Mouse (Mus musculus) heart, adult 11 months (tissue): Measurements from ENCODE around the gene Cdipt.

Experiments
- DNase-seq: peaks from one replicate; pipeline ENCODE4 v3.0.0; 2022

The Cdipt gene

DNA sequence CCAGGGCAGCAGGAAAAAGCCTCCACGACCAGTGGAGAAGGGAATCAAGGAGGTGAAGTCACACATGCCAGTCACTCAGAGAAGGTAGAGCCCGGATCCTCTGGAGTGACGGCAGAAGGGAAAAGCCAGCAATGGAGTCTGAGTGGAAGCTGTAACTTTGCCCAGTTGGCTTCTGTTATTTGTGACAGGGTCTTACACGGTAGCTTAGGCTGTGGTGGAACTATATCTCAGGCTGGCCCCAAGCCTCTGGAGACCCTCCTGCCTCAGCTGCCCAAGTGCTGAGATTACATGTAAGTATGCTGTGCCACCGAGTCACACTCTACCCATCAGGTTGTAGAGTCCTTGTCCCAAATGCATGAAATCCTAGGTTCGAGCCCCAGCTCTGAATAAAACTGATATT, 37.7 kb downstream of the Cdipt start:
- DNase-seq = peak; percentile 94

DNA sequence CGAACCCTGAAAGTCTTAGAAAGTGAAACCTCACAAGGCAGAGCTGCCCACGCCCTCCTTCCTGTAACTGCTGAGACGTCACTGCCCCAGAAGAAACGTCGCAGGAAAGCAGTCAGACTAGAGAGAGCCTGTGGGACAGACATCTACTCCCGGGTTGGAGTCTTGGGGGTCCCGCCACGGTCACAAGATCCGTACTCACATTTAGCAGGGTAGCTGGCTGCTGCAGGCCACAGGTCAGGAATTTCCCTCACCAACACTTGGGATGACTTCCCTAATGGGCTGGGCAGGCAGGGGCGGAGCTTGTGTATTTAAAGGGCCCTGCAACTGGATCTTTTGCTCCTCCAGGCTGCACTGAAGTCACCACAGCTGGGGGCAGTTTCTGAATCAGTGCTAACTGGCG, 38.6 kb downstream of the Cdipt start, which contains the start of gene Mvp:
TSS of gene Mvp (minus strand) at position 302 of the 400 bp plus-strand sequence.
- DNase-seq = peak; percentile 99

DNA sequence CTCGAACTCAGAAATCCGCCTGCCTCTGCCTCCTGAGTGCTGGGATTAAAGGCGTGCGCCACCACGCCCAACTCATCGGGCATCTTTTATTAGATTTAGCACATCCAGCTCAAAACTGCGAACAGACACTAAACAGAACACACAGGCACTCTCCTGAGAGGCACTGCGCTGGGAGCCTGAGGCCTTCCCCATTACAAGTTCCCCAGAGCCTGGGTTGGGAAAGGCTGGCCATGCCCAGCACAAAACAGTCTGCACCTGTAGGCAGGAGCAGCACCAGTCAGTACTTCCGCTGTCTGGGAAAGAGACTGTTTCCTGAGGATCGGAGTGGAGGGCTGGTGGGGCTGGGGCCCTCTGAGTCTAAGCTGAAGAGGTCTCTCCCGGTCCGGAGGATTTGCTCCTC, 39.3 kb downstream of the Cdipt start:
- DNase-seq = peak; percentile 91

DNA sequence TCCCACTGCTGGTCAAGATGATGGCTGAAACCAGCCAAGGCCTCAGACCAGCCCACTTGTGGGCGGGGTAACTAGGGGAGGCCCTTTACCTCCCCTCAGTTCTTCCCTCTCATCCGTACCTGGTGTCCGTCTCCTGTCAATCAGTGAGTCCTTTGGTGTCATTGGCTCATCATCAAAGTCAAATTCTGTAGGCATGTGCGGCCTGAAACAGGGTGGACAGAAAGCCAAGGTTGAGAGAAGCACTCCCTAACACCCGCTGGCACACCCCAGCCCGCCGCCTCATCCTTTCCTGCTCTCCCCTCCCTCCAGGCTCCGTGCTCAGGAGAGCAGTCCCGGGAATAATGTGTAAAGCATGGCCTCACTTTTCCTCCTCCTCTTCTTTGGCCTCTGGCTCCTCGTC, 40.4 kb downstream of the Cdipt start:
- DNase-seq = peak; percentile 97

DNA sequence TGATC, 40.6 kb downstream of the Cdipt start, which contains the start of gene Pagr1b:
TSS of gene Pagr1b (minus strand) at position 4 of the 5 bp plus-strand sequence.
- DNase-seq = no peak

DNA sequence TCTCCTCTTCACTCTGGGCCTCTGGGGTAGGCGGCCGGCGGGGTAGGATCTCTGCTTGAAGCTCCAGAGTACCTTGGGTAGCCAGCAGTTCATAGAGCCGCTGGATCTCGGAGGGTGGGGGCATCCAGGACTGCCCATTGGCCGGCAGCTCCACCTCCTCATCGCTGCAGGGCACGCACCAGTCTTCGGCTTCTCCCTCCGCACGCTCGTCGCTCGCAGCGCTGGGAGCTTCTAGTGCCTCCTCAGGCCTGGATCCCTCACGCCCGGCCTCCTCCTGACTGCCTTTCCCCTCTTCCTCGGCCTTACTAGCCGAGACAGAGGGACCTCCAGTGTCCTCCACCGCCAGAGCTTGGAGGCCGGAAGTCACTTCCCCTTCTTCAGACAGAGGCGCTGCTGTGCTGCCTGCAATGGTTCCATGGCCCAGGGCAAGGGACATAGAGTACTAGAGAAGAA, 40.8 kb downstream of the Cdipt start:
- peak; percentile 99 for DNase-seq

DNA sequence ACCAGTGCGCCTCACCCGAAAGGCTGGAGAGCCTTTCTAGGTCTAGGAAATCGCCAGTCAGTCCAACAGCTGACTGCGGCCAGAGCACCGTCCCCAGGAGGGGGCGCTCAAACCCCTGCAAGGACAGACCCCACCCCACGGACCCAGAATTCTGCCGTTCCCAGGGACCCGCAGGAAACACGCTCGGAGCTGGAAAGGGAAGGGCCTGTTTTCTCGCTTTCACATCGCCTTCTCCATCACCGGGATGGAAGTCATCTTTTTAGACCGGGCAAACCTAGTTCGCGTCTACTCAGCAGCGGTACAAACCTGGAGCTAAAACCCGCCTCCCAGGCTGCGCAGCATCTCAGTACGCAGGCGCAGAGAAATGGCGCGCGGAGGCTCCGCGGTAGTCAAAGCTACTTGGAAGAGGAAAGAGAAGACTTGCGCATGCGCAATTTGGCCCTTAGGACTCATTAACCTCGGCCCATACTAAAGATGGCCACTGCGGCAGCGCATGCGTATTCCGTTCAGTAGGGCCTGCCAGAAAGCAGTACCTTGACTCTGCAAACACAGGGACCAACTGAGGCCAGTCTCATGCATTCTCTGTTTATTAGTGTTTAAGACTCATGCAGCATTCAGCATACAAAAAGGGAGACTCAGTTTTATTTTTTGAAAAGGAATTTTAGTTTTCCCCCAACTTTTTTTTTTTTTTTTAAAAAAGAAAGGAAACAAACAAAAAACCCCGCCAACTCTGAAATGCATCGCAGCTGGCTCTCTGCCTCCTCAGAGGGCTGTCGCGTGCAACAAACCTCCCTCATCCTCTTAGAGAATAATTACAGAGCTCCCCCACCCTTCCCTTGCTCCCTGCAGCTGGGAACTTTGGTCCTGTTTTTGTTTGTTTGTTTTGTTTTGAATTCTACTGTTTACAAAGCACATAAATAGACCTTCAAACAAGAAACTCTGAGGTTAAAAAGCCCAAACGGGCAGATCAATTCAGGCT, 41.5 kb downstream of the Cdipt start, which contains the start of gene Pagr1a:
TSS of gene Pagr1a (minus strand) at position 382 of the 979 bp plus-strand sequence.
- peak; percentile 100 for DNase-seq

DNA sequence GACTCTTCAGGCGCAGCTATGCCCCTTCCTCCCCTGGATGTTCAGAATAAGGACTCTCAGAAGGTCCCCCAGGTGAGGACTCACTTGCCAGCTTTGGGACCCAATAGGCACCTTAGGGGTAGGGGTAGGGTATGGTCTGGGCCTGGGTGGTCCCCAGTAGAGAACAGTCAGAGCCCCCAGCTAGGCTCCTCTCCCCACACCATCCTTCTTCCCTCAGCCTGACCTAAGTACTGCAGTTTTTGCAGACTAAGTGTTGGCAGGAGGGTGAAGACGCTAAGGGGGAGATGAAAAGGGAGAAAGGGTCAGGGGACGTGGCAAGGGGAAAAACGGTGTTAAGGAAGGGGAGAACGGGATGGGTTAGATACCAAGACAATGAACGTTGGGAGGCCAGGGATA, 42.2 kb downstream of the Cdipt start:
- DNase-seq = peak; percentile 94

DNA sequence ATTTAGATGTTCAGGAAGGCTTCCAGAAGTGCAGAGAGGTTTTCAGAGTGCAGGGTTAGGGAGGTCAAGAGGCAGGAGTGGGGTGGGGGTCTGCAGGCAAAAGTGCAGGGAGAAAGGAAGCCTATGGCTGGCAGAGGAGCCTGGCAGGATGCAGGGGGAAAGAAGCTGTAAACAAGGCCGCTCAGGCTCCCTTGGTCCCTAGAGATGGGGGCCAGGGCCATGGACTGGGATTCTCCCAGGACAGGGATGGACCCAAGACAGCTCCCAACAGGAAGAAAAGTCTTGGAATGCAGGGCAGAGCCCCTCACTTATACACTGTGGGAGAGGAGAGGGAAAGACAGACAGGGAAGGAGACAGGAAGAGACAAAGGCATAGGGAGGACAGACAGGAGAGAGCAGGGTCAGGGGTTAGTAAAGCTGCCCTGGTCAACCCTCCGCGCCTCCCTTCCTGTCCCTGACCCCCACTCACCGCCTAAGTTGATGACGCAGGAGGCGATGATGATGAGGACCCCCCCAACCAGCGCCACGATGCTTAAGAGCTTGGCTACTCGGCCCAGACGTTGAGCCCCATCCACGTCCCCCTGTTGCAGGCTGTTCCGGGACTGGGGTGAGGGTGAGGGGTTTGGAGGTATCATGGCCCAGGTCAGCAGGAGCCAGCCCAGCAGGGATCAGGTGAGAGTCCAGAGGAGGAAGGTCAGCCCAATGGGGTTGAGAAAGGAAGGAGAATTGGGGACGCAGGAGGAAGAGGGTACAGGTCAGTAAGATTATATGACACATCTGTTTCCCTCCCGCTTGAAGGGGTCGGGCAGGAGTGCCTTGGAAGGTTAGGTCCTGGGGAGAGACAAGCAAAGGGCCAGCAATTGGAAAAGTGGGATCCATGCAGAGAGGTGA, 42.9 kb downstream of the Cdipt start:
- DNase-seq = peak; percentile 93

DNA sequence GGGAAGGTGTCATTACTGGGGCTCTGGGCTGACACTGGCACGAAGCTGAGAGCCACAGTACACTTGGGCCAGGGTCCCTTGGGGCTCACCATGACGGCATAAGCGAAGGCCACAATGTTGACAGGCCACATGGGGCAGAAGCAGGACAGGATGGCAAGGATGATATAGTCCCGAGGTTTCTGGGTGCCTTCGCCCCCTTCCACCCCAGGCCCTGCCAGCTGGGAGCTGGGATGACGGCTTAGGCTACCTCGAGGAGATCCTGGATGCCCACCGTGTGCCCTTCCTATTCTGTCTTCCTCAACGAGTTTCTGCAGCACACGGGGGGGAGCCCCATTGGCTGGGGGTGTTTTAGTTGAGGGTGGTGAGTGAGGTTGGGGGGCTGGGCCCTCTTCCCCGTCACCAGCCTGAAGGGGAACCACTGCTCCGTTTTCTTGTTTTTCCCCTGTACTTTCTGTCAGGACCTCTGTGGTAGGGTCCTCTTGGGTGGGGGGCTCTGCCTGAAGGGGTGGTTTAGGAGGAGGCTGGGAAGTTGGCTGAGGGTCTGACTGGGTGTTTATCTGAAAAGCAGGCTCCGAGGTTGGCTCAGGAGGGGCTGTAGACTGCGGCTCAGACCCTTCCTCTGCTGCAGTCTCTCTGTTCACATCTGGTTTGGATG, 43.7 kb downstream of the Cdipt start:
- peak; percentile 90 for DNase-seq

DNA sequence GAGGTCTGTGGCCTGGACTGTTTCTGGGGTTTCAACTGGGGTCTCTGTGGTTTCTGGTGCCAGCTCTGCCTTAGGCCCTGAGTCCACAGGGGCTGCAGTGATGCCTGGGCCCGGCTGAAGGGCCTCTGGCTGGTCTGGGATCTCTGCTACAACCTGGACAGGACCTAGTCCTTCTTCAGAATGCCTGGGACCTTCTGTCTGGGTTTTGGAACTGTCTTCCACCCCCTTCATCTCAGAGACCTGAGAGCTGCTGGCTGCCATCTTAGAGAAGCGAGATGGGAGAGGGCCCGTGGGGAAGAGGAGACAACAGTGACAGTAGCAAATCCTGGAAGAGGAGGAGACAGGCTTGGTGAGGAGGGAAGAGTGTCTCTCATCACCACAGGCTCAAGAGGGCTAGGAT, 44.3 kb downstream of the Cdipt start:
- DNase-seq = peak; percentile 92

DNA sequence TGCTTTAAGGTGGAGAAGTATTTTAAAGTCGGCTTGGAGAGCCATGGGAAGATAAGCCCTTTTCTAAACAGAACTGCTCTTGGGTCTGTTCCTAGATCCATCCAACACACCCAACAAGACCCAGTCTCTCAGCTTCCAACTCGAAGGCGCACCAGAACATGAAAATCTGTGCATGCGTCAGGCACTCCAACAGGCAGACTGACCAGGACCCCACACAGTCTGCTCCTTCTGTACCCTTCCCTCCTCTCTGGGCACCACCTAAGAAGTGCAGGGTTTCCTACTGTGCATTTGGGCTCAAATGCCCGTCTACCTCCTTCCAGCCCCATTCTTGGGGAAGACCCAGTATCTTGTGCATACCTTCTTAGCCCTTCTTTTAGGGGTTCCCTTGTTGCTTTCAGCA, 44.8 kb downstream of the Cdipt start:
- DNase-seq = no peak

DNA sequence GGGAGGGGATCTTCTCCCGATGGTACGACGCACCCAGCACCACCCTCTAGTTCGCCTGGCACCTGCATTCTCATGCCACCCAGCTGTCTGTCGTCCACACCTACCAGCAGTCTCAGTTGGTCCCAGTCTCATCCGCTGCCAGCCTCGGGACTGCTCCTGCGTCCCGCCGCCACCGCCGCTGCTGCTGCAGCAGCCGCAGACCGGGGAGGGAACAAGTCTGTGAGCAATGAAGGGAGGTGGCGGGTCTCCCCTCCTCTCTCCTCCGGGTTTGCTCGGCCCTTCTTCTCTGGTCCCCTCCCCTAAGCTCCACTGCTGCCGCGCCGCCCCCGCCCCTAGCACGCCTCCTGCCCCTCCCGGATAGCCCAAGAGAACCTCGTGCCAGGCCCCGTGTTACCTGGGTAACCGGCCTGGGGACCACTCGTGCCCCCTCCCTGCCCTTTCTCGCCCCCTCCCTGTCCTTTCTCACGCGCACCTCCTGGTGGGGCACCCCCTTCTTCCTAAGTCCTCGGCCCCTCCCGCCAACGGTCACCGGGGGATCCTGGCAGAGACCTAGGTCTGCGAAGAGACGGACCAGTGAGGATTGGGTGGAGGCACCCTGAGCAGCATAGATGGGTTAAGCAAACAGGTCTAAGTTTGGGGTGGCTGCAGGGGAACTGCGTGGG, 45.3 kb downstream of the Cdipt start, which contains the start of the genes Gm42742 and Prrt2:
TSS of gene Gm42742 (minus strand) at position 197 of the 662 bp plus-strand sequence.
TSS of gene Prrt2 (minus strand) at position 311 of the 662 bp plus-strand sequence.
- peak; percentile 98 for DNase-seq

DNA sequence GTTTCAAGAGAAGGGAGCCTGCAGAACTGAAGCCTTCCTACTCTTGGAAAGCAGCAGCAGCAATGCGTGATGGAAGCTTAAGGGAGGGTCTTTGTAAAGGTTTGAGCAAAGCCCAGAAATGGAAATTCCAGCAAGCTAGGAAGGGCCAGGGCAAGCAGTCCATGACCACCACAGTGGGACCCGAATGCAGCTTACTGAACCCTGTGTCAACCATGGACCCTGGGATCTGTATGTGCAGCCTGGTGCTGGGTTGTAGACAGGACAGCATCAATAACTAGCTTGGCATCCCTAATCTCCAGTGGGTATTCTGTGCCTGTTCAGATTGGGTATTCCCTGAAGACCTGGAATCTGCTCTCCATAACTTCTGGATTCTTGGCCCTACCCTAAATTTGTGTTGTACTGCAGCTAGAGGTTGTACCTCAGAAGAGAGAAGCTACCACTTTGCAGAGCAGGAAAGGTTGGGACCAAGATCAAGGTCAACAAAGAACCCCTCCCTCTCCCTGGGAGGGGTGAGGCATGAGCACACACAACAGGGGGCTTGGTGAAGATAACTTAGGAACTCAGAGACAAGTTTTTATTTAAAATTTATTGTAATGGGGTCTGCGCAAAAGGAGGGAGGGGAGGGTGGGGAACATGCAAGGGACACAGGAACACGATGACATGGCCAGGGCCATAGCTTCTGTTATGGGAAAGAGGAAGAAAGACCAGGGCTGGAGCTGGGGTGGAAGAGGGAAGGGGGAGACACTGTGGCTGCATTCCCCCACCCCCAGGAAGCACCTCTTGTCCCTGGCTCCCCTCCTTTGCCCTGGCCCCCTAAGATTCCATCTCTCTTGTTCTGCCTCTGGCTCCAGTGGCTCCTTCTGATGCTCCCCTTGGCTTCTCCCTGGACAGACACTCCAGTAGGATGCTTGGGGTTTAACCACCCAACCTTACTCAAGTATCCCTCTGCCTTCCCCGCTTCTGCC, 46.1 kb downstream of the Cdipt start:
- DNase-seq = peak; percentile 91

DNA sequence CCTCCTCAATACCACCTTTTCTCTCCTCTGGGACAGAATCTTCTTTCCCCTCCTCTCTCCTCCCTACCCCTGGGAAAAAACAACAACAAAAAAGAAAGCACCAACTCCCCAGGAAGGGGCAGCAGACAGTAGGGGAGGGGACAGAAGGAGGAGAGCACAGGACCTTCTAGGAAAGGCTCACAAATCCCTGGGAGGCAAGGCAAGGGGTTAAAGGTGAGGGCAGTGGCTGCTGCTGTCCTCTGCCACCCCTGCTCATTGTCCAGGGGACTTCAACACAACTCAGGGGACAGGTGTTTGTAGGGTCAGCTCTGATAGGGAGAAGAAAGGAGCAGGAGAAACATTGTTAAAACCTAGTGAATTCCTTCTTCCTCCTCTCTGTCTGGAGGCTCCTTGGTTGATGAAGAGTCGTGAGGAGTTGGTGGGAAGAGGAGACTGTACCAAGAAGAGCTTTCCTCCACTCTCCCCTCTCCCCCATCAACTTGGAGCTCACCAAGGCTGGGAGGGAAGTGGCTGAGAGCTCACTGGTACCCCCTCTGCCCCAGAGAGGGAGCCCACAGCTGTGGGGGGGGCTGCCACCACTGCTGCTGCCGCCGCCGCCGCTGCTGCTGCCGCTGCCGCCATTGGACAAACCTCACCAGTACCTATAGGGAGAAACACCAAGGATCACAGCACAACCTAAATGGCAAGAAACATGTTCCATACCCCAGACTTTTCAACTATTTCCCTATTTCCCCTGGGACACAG, 47.0 kb downstream of the Cdipt start:
- DNase-seq = no peak

DNA sequence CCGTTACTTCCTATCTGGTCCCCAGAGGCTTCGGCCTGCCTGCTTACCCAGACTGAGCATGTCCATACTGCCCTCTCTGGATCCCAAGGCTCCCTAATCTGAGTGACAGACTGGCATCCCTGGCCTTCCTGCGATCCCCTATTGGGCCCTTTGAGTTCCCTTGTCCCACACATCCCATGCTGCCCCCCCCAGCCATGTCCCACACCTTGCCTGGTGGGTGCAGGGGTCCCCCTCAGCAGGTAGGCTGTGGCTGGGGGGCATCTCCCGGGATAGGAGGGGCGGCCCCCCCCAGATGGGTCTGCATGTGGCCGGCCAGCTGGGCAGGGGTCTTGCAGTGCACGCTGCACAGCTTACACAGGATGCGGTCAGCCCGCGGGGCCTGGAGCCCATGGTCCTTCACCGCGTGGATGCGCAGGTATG, 47.6 kb downstream of the Cdipt start:
- peak; percentile 96 for DNase-seq

DNA sequence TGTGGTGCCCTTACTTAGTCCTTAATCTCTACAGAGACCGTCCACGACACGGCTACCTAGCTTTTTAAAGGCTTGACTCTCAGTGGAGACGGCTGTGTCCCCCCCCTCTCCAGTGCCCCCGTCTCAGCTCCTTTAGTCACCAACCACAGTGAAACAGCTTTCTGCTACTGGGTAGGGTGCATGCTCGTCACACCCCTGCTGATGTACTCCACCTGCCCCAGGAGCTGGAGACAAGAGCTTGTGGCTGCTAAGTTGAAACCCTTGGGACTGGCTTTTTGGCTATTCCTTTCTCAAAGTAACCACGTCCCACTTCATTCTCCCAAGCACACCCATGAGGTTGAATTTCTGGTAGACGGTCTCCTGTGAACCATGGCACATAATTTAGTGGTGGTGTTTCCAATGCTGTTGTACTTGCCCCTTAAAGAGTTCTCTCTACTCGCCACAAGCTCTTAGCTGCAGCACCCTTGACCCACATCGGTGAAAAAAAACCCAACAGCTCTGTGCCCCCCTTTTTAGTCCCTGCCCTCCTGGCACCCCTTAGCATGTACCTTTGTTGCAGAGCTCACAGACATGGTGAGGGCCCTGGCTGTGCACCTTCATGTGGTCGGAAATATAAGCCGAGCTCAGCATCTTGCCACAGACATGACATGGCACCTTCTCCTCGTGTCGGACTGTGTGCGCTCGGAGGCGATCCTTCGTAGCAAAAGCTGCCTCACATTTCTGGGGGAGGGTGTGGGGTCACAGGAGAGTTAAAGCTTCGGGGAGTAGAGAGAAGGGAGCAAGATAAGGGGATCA, 48.4 kb downstream of the Cdipt start:
- DNase-seq = peak; percentile 93

DNA sequence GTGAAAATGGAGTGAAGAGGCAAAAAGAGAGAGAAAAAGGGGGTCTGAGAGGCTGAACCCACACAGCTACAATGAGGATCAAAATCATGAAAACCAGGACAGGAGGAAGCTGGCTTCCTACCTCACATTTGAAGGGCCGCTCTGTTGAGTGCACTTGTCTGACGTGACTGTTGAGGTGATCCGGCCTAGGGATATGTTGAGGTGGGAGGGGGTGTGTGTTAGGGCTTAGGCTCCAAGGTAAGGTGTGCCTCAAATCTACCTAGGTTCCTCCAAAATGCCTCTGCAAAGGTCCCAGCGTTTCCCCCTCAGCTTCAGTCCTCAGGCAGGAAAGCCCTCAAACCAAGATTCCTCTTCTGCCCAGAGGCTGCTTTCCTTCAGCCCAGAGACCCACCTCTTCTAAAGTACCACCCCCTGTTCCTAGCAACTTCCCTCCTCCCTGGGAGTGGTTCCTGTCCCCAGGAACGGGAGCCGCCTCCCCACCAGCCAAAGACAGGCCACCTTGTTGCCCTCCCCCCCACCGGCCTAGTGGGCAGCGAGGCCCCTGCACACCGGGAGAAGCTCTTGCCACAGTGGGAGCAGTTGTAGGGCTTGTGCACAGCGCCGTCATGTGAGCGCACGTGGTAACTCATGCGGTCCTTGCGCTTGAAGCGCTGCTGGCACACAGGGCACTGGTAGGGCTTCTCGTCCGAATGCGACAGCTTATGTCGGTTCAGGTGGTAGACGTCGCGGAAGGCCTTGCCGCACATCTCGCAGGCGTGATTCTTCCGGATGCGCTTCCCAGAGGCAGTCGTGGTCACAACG, 49.2 kb downstream of the Cdipt start:
- DNase-seq = peak; percentile 99
